In genomic region chr6:72356001-72356532, GRCm38 (mm10) we compare ENCODE assay signal across 8 mouse cellular contexts. TPM values are rescaled to one million over a fixed set of nuclear protein-coding genes. Genes with fewer than 3 reads are reported as not detected.
DNase-seq lines count a peak whose midpoint lies in the region; ATAC-seq and TF ChIP-seq lines count a peak whose summit lies in the region.

No protein-coding gene starts in this region.

- H3K4me2 ChIP-seq in heart, embryonic 13.5 days = peak overlapping the region; percentile 85
- peak overlapping the region; percentile 91 for H3K4me2 ChIP-seq in liver, postnatal 0 days (ENCODE audit: low read depth, low read length)

- intact Hi-C loops in left cerebral cortex, postnatal 25 days (cut with DNase I) = no loop called here

- TF ChIP-seq EP300 in liver, postnatal 0 days (IDR thresholded peaks at IDR 0.05; ENCODE audit: low read depth) = no peak

- TF ChIP-seq CTCF in bone marrow macrophage, adult 2 months (IDR thresholded peaks at IDR 0.05; ENCODE audit: low read depth, low read length) = no peak
- TF ChIP-seq CTCF in liver, postnatal 0 days (IDR thresholded peaks at IDR 0.05; ENCODE audit: low read depth) = no peak

- H3K4me3 ChIP-seq in heart, embryonic 13.5 days = peak overlapping the region; percentile 66
- peak overlapping the region; percentile 65; the same call in 1 of the 2 replicates for H3K4me3 ChIP-seq in bone marrow macrophage, adult 2 months (ENCODE audit: insufficient read depth, low read length)
- peak overlapping the region; percentile 70 for H3K4me3 ChIP-seq in hindbrain, embryonic 10.5 days
- H3K4me3 ChIP-seq in liver, postnatal 0 days (ENCODE audit: low read depth, low read length) = peak overlapping the region; percentile 69

- peak overlapping the region; percentile 48; the same call in 1 of the 2 replicates for H3K27ac ChIP-seq in heart, embryonic 13.5 days (replicated peaks)
- no peak overlapping the region for H3K27ac ChIP-seq in bone marrow macrophage, adult 2 months (ENCODE audit: insufficient read depth, low read depth, low read length)
- H3K27ac ChIP-seq in hindbrain, embryonic 10.5 days = peak overlapping the region; percentile 83
- peak overlapping the region; percentile 68 for H3K27ac ChIP-seq in liver, postnatal 0 days (ENCODE audit: low read depth)

- DNase-seq in heart, adult 9 months (ENCODE audit: low spot score in 2 of 2) = no peak
- DNase-seq in hindbrain, embryonic 10.5 days (ENCODE audit: low spot score) = no peak
- no peak for DNase-seq in liver, postnatal 0 days
- DNase-seq in layer of hippocampus, postnatal 36 days = no peak
- no peak for DNase-seq in gastrocnemius, postnatal 4 days (ENCODE audit: low spot score in 2 of 2)
- no peak for DNase-seq in left cerebral cortex, postnatal 25 days (ENCODE audit: low spot score in 2 of 2)

- H3K9me3 ChIP-seq in heart, embryonic 13.5 days = no peaks in the 10 kb centered on the region
- H3K9me3 ChIP-seq in hindbrain, embryonic 10.5 days = no peaks in the 10 kb centered on the region
- H3K9me3 ChIP-seq in liver, postnatal 0 days (ENCODE audit: low read length) = no peaks in the 10 kb centered on the region

- ATAC-seq in heart, embryonic 13.5 days (ENCODE audit: extremely low read depth, insufficient number of reproducible peaks, low FRiP score, low TSS enrichment) = no peak
- peak; percentile 24 for ATAC-seq in liver, postnatal 0 days

- 36% methylated on average over 7 of the region's 8 CpGs for WGBS in heart, embryonic 13.5 days
- 34% methylated on average over 8 of the region's 8 CpGs for WGBS in hindbrain, embryonic 10.5 days
- WGBS in liver, postnatal 0 days (ENCODE audit: insufficient replicate concordance) = 54% methylated on average over 6 of the region's 8 CpGs

- H3K27me3 ChIP-seq in heart, embryonic 13.5 days (replicated peaks) = no peaks in the 10 kb centered on the region
- H3K27me3 ChIP-seq in hindbrain, embryonic 10.5 days (ENCODE audit: insufficient read depth, poor library complexity, severe bottlenecking) = peaks cover 8% of the 10 kb centered on the region
- peaks cover 7% of the 10 kb centered on the region for H3K27me3 ChIP-seq in liver, postnatal 0 days (ENCODE audit: insufficient read depth, low read length)

- peaks cover 41% of the 10 kb centered on the region for H3K36me3 ChIP-seq in heart, embryonic 13.5 days
- H3K36me3 ChIP-seq in hindbrain, embryonic 10.5 days = peaks cover 47% of the 10 kb centered on the region
- peaks cover 45% of the 10 kb centered on the region for H3K36me3 ChIP-seq in liver, postnatal 0 days (replicated peaks; ENCODE audit: insufficient read depth, low read length)

- TF ChIP-seq POLR2A in bone marrow macrophage, adult 2 months (IDR thresholded peaks at IDR 0.05; ENCODE audit: borderline replicate concordance, low read depth, low read length) = no peak

- peaks cover 71% of the 10 kb centered on the region for H3K4me1 ChIP-seq in heart, embryonic 13.5 days
- H3K4me1 ChIP-seq in bone marrow macrophage, adult 2 months (ENCODE audit: control insufficient read depth, insufficient read depth, low read length) = peaks cover 17% of the 10 kb centered on the region
- peaks cover 33% of the 10 kb centered on the region for H3K4me1 ChIP-seq in hindbrain, embryonic 10.5 days (replicated peaks)
- peaks cover 54% of the 10 kb centered on the region for H3K4me1 ChIP-seq in liver, postnatal 0 days (ENCODE audit: insufficient read depth)

- peak overlapping the region; percentile 87 for H3K9ac ChIP-seq in heart, embryonic 13.5 days
- H3K9ac ChIP-seq in liver, postnatal 0 days (replicated peaks) = peak overlapping the region; percentile 61

RNA-seq across cellular contexts. Expression of gene Tmem150a, which starts 0.8 kb away (rescaled TPM):
- polyA plus RNA-seq in heart, embryonic 13.5 days (2015; fragmentation: Nextera tagmentation; extraction: Ambion mirVana) = 13.4 and 15.1 TPM in 2 replicates
- 3.0 and 3.6 TPM in 2 replicates for polyA plus RNA-seq in bone marrow macrophage, adult 2 months (2012; ENCODE audit: insufficient read depth, insufficient read length, missing spikeins)
- polyA plus RNA-seq in hindbrain, embryonic 10.5 days (2016; fragmentation: Nextera tagmentation; extraction: Ambion mirVana) = 5.7 and 7.0 TPM in 2 replicates
- 92.3 and 113 TPM in 2 replicates for polyA plus RNA-seq in liver, postnatal 0 days (2015; fragmentation: Nextera tagmentation; extraction: Ambion mirVana)
- total RNA-seq in layer of hippocampus, postnatal 36 days (2021) = 10 to 100 TPM in 1 of 2 experiments, 1 to 10 TPM in 1; 8.1 to 10.5 TPM
- total RNA-seq in gastrocnemius, postnatal 4 days (2021) = 10 to 100 TPM in 1 of 2 experiments, 1 to 10 TPM in 1; 9.4 to 10.2 TPM
- 1 to 10 TPM; 7.9 to 8.7 TPM for total RNA-seq in left cerebral cortex, postnatal 25 days (2021)

RNA-seq across cellular contexts. Expression of gene 0610030E20Rik, which starts 8.9 kb away (rescaled TPM):
- polyA plus RNA-seq in heart, embryonic 13.5 days (2015; fragmentation: Nextera tagmentation; extraction: Ambion mirVana) = 16.8 and 17.9 TPM in 2 replicates
- polyA plus RNA-seq in bone marrow macrophage, adult 2 months (2012; ENCODE audit: insufficient read depth, insufficient read length, missing spikeins) = 33.9 and 36.5 TPM in 2 replicates
- 25.5 and 27.8 TPM in 2 replicates for polyA plus RNA-seq in hindbrain, embryonic 10.5 days (2016; fragmentation: Nextera tagmentation; extraction: Ambion mirVana)
- 13.0 and 13.3 TPM in 2 replicates for polyA plus RNA-seq in liver, postnatal 0 days (2015; fragmentation: Nextera tagmentation; extraction: Ambion mirVana)
- 10 to 100 TPM; 16.9 to 17.2 TPM for total RNA-seq in layer of hippocampus, postnatal 36 days (2021)
- total RNA-seq in gastrocnemius, postnatal 4 days (2021) = 10 to 100 TPM; 16.1 to 18.3 TPM
- 10 to 100 TPM; 15.1 to 16.9 TPM for total RNA-seq in left cerebral cortex, postnatal 25 days (2021)

RNA-seq across cellular contexts. Expression of gene Rnf181, which starts 10.7 kb away (rescaled TPM):
- 88.4 and 104 TPM in 2 replicates for polyA plus RNA-seq in heart, embryonic 13.5 days (2015; fragmentation: Nextera tagmentation; extraction: Ambion mirVana)
- polyA plus RNA-seq in bone marrow macrophage, adult 2 months (2012; ENCODE audit: insufficient read depth, insufficient read length, missing spikeins) = 97.4 and 105 TPM in 2 replicates
- polyA plus RNA-seq in hindbrain, embryonic 10.5 days (2016; fragmentation: Nextera tagmentation; extraction: Ambion mirVana) = 110 and 114 TPM in 2 replicates
- polyA plus RNA-seq in liver, postnatal 0 days (2015; fragmentation: Nextera tagmentation; extraction: Ambion mirVana) = 61.0 and 63.2 TPM in 2 replicates
- 10 to 100 TPM; 77.6 to 85.2 TPM for total RNA-seq in layer of hippocampus, postnatal 36 days (2021)
- total RNA-seq in gastrocnemius, postnatal 4 days (2021) = 10 to 100 TPM; 36.8 to 41.5 TPM
- 10 to 100 TPM; 69.9 to 71.1 TPM for total RNA-seq in left cerebral cortex, postnatal 25 days (2021)

RNA-seq across cellular contexts. Expression of gene Usp39, which starts 11.1 kb away (rescaled TPM):
- polyA plus RNA-seq in heart, embryonic 13.5 days (2015; fragmentation: Nextera tagmentation; extraction: Ambion mirVana) = 30.7 TPM in 2 replicates
- 19.9 and 20.2 TPM in 2 replicates for polyA plus RNA-seq in bone marrow macrophage, adult 2 months (2012; ENCODE audit: insufficient read depth, insufficient read length, missing spikeins)
- polyA plus RNA-seq in hindbrain, embryonic 10.5 days (2016; fragmentation: Nextera tagmentation; extraction: Ambion mirVana) = 79.7 and 80.3 TPM in 2 replicates
- polyA plus RNA-seq in liver, postnatal 0 days (2015; fragmentation: Nextera tagmentation; extraction: Ambion mirVana) = 21.1 and 21.7 TPM in 2 replicates
- 10 to 100 TPM; 31.3 to 35.8 TPM for total RNA-seq in layer of hippocampus, postnatal 36 days (2021)
- total RNA-seq in gastrocnemius, postnatal 4 days (2021) = 10 to 100 TPM; 19.3 to 21.0 TPM
- total RNA-seq in left cerebral cortex, postnatal 25 days (2021) = 10 to 100 TPM; 32.3 to 34.8 TPM

RNA-seq across cellular contexts. Expression of gene Vamp5, which starts 24.2 kb away (rescaled TPM):
- polyA plus RNA-seq in heart, embryonic 13.5 days (2015; fragmentation: Nextera tagmentation; extraction: Ambion mirVana) = 42.7 and 53.4 TPM in 2 replicates
- polyA plus RNA-seq in bone marrow macrophage, adult 2 months (2012; ENCODE audit: insufficient read depth, insufficient read length, missing spikeins) = 5.3 and 10.5 TPM in 2 replicates
- polyA plus RNA-seq in hindbrain, embryonic 10.5 days (2016; fragmentation: Nextera tagmentation; extraction: Ambion mirVana) = 13.6 and 15.8 TPM in 2 replicates
- 50.8 and 53.1 TPM in 2 replicates for polyA plus RNA-seq in liver, postnatal 0 days (2015; fragmentation: Nextera tagmentation; extraction: Ambion mirVana)
- 1 to 10 TPM; 4.4 to 5.3 TPM for total RNA-seq in layer of hippocampus, postnatal 36 days (2021)
- 10 to 100 TPM; 17.5 to 21.9 TPM for total RNA-seq in gastrocnemius, postnatal 4 days (2021)
- 1 to 10 TPM; 4.0 to 4.6 TPM for total RNA-seq in left cerebral cortex, postnatal 25 days (2021)
